Mouse (Mus musculus) neural tube, embryonic 14.5 days (tissue): ENCODE data around the gene Htr7. TPM values are rescaled to one million over a fixed set of nuclear protein-coding genes. Genes with fewer than 3 reads are reported as not detected.

Source experiments
- ATAC-seq: fragments of 200-750 bp; cut with Nextera tagmentation; 2 replicates; pipeline ENCODE4 v1.8.0; 2017; ENCODE audit warnings: low read depth, mild to moderate bottlenecking, moderate TSS enrichment, moderate library complexity
- H3K27ac ChIP-seq: fragments of 300-500 bp; sonication (generic); 2 replicates; pipeline ENCODE4 v1.5.1; 2014; ENCODE audit warnings: low read depth, mild to moderate bottlenecking, control low read depth, low read length, moderate library complexity, mixed read lengths
- H3K27me3 ChIP-seq: fragments of 300-500 bp; sonication (generic); 2 replicates; pipeline ENCODE4 v1.6.1; 2014; ENCODE audit warnings: low read length; ENCODE audit not compliant: control insufficient read depth, insufficient read depth
- H3K36me3 ChIP-seq: fragments of 300-500 bp; sonication (generic); 2 replicates; pipeline ENCODE4 v1.6.1; 2014; ENCODE audit warnings: low read length, mixed read lengths; ENCODE audit not compliant: control insufficient read depth, insufficient read depth
- H3K4me1 ChIP-seq: fragments of 300-500 bp; sonication (generic); 2 replicates; pipeline ENCODE4 v1.6.1; 2014; ENCODE audit warnings: low read length; ENCODE audit not compliant: control insufficient read depth, insufficient read depth
- H3K4me2 ChIP-seq: fragments of 300-500 bp; sonication (generic); 2 replicates; pipeline ENCODE4 v1.6.1; 2014; ENCODE audit warnings: mild to moderate bottlenecking, low read depth, low read length, control low read depth
- H3K4me3 ChIP-seq: fragments of 300-500 bp; sonication (generic); 2 replicates; pipeline ENCODE4 v1.5.1; 2014; ENCODE audit warnings: low read depth, low read length, control low read depth, mixed read lengths
- H3K9ac ChIP-seq: fragments of 300-500 bp; sonication (generic); replicated peaks from 2 replicates; pipeline ENCODE4 v1.6.1; 2014; ENCODE audit warnings: low read depth, mild to moderate bottlenecking, control low read depth, low read length, mixed read lengths
- H3K9me3 ChIP-seq: fragments of 300-500 bp; sonication (generic); 2 replicates; pipeline ENCODE4 v1.6.1; 2016; ENCODE audit warnings: low read length; ENCODE audit not compliant: control insufficient read depth
- WGBS: fragments of 180-500 bp; shearing (Covaris S2); extraction: QIAGEN DNeasy Blood & Tissue Kit; methylation state at CpG from one replicate; pipeline ENCODE4 v1.1.7; 2014; 5-methylcytosine and 5-hydroxymethylcytosine counted together
- polyA plus RNA-seq: library from polyadenylated mRNA; unstranded; fragments of >200 nt; fragmentation: Nextera tagmentation; extraction: Ambion mirVana; gene quantifications from 2 replicates; pipeline ENCODE4 v1.2.1, GENCODE M21; 2014

Htr7 gene
- polyA plus RNA-seq, 1 experiment from 2014 or later = 15.7 TPM

- Histone ChIP-seq H3K9ac (no peak overlapping the region), H3K27ac (no peak overlapping the region; the same call in 1 of the 2 replicates), H3K9me3 (no peaks in the 10 kb centered on the region), H3K4me3 (no peak overlapping the region), H3K4me2 (no peak overlapping the region), H3K27me3 (no peaks in the 10 kb centered on the region), H3K36me3 (no peaks in the 10 kb centered on the region), H3K4me1 (0 out of 2 replicates have a peak, but pooled peaks cover 10% of the 10 kb centered on the region)
- ATAC-seq = peak; percentile 50; the same call in 1 of the 2 replicates
- 46% methylated on average over 6 of the region's 6 CpGs for WGBS
These were observed 56.4 kb downstream of the Htr7 start for GRCm38 (mm10) chr19:36000955-36001354.

GRCm38 (mm10) chr19:35997384-35997783 lies 59.9 kb downstream of the Htr7 start:
- Histone ChIP-seq H3K4me3 (no peak overlapping the region), H3K9ac (no peak overlapping the region), H3K36me3 (no peaks in the 10 kb centered on the region), H3K27ac (no peak overlapping the region), H3K4me2 (no peak overlapping the region), H3K27me3 (no peaks in the 10 kb centered on the region), H3K9me3 (no peaks in the 10 kb centered on the region), H3K4me1 (0 out of 2 replicates have a peak, but pooled peaks cover 5% of the 10 kb centered on the region)
- whole genome bisulfite sequencing = 83% methylated on average over 3 of the region's 3 CpGs
- ATAC-seq = no peak

- ATAC-seq = no peak
- Histone ChIP-seq H3K36me3 (no peaks in the 10 kb centered on the region), H3K4me3 (no peak overlapping the region), H3K4me1 (no peaks in the 10 kb centered on the region), H3K9ac (no peak overlapping the region), H3K27ac (no peak overlapping the region), H3K4me2 (no peak overlapping the region), H3K9me3 (no peaks in the 10 kb centered on the region), H3K27me3 (no peaks in the 10 kb centered on the region)
- WGBS = 74% methylated on average over 1 of the region's 1 CpGs
These were observed 69.8 kb downstream of the Htr7 start for GRCm38 (mm10) chr19:35987461-35987860.

GRCm38 (mm10) chr19:35974681-35975080 lies 82.6 kb downstream of the Htr7 start:
- Histone ChIP-seq H3K4me1 (no peaks in the 10 kb centered on the region), H3K4me3 (no peak overlapping the region), H3K9me3 (no peaks in the 10 kb centered on the region), H3K27ac (no peak overlapping the region), H3K9ac (no peak overlapping the region), H3K36me3 (no peaks in the 10 kb centered on the region), H3K27me3 (no peaks in the 10 kb centered on the region), H3K4me2 (no peak overlapping the region)
- ATAC-seq = no peak

- WGBS = 82% methylated on average over 5 of the region's 5 CpGs
- H3K9me3 ChIP-seq = no peaks in the 10 kb centered on the region
- no peak overlapping the region for H3K4me2 ChIP-seq
- H3K4me3 ChIP-seq = no peak overlapping the region
- H3K27me3 ChIP-seq = no peaks in the 10 kb centered on the region
- H3K9ac ChIP-seq = no peak overlapping the region
- no peaks in the 10 kb centered on the region for H3K36me3 ChIP-seq
- H3K4me1 ChIP-seq = no peaks in the 10 kb centered on the region
- no peak overlapping the region for H3K27ac ChIP-seq
- ATAC-seq = no peak
These were observed 99.7 kb downstream of the Htr7 start for GRCm38 (mm10) chr19:35957656-35958055.

- Histone ChIP-seq H3K9me3 (no peaks in the 10 kb centered on the region), H3K27me3 (no peaks in the 10 kb centered on the region), H3K4me2 (no peak overlapping the region), H3K9ac (no peak overlapping the region), H3K4me3 (no peak overlapping the region), H3K4me1 (no peaks in the 10 kb centered on the region), H3K36me3 (no peaks in the 10 kb centered on the region), H3K27ac (no peak overlapping the region)
- ATAC-seq = no peak
- whole genome bisulfite sequencing = 83% methylated on average over 13 of the region's 13 CpGs
These were observed 101.6 kb downstream of the Htr7 start for GRCm38 (mm10) chr19:35955698-35956097.

- 49% methylated on average over 1 of the region's 1 CpGs for WGBS
These were observed 107.4 kb downstream of the Htr7 start for GRCm38 (mm10) chr19:35949888-35950287.

GRCm38 (mm10) chr19:35924961-35925495 lies 132.3 kb downstream of the Htr7 start:
- Histone ChIP-seq H3K9me3 (no peaks in the 10 kb centered on the region), H3K27me3 (no peaks in the 10 kb centered on the region), H3K4me1 (no peaks in the 10 kb centered on the region), H3K36me3 (no peaks in the 10 kb centered on the region), H3K4me3 (no peak overlapping the region), H3K4me2 (no peak overlapping the region), H3K9ac (no peak overlapping the region), H3K27ac (no peak overlapping the region)
- WGBS = 82% methylated on average over 3 of the region's 3 CpGs
- ATAC-seq = no peak

More at GRCm38 (mm10) chr19:35949888-35950287, 107.4 kb downstream of the Htr7 start:
- ATAC-seq = no peak
- Histone ChIP-seq H3K36me3 (no peaks in the 10 kb centered on the region), H3K27me3 (no peaks in the 10 kb centered on the region), H3K4me1 (no peaks in the 10 kb centered on the region), H3K9me3 (no peaks in the 10 kb centered on the region), H3K9ac (no peak overlapping the region), H3K4me3 (no peak overlapping the region), H3K27ac (no peak overlapping the region), H3K4me2 (no peak overlapping the region)

GRCm38 (mm10) chr19:35924418-35924817 lies 132.9 kb downstream of the Htr7 start:
- ATAC-seq = peak; percentile 61; the same call in 1 of the 2 replicates
- Histone ChIP-seq H3K27me3 (no peaks in the 10 kb centered on the region), H3K4me3 (no peak overlapping the region), H3K27ac (no peak overlapping the region), H3K4me2 (no peak overlapping the region), H3K9ac (no peak overlapping the region), H3K9me3 (no peaks in the 10 kb centered on the region), H3K4me1 (no peaks in the 10 kb centered on the region), H3K36me3 (no peaks in the 10 kb centered on the region)
- WGBS = 65% methylated on average over 5 of the region's 5 CpGs
